Mouse (Mus musculus): ENCODE measurements around the gene Hmgcr. TPM values are rescaled to one million over a fixed set of nuclear protein-coding genes. Genes with fewer than 3 reads are reported as not detected.

Gene Hmgcr
- polyA plus RNA-seq, 1 experiment from 2014 or later: 189 TPM

Other genes starting within 250 kb of the Hmgcr start
- not detected in 2 replicates for gene Ankdd1b, start 199.7 kb downstream of the Hmgcr start, polyA plus RNA-seq (2014; fragmentation: Nextera tagmentation; extraction: Ambion mirVana)
- gene Gm17622, start 180.2 kb downstream of the Hmgcr start, polyA plus RNA-seq (2014; fragmentation: Nextera tagmentation; extraction: Ambion mirVana): not detected in 2 replicates
- gene Polk, start 128.4 kb downstream of the Hmgcr start, polyA plus RNA-seq (2014; fragmentation: Nextera tagmentation; extraction: Ambion mirVana): 9.6 and 10.4 TPM in 2 replicates
- gene Col4a3bp, start 128.3 kb downstream of the Hmgcr start, polyA plus RNA-seq (2014; fragmentation: Nextera tagmentation; extraction: Ambion mirVana): 6.1 and 8.0 TPM in 2 replicates
- gene Ankrd31, start 77.3 kb upstream of the Hmgcr start, polyA plus RNA-seq (2014; fragmentation: Nextera tagmentation; extraction: Ambion mirVana): not detected in 2 replicates